Mouse (Mus musculus): ENCODE data around the gene Nat10.

Gene Nat10

DNA sequence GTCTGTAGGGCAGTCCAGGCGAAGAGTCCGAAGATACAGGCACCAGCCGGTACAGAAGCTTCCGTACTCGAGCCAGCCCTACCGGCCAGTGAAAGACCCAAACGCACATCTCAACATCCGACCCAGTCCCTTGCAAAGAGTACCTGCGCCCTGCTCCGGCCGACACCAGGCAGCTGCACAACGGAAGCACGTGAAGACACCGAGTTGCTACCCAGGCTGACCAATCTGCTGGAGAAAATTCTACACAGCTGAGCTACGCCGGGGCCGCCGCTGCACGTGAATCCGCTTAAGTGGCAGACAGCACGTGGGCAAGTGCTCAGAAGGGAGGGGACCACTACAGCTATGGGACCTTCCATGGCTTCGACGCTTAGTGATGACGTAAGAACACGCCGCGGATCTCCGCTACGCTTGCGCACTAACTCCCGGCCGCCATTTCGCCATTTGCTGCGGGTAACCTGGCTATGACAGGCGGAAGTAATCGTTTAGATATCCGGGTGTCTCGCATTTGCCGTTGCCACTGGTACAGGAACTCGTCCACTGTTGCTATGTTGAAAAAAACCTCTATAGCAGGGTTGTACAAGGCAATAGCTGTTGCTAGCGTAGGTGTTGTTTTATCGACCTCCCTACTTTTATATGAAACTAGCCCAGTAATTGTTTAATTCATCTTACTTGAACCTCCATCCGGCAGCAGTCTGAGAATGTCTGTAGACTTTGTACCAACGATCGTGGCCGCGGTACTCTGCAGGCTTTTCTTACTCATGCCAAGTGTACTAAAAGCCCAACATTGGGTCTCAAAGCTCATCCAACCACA is at the start of gene Nat10:
Gene Nat10, minus strand, starts transcription at position 365 of the 811 bp plus-strand sequence.
- peak; percentile 99 for DNase-seq

DNA sequence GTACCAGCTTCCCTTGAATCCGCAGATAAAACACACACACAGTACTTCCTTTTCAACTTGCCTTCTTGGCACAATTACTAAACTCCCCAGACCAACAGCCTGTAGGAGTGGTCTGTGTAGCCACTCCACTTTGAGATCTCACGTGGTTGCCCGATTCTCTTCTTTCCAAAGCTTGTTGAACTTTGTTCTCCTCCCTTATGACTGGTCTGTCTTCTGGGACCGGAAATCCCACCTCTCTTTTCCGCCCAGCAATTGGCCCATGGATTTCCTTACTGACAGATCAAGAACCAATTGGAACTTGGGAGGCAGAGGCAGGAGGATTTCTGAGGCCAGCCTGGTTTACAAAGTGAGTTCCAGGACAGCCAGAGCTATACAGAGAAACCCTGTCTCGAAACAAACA is 49.3 kb upstream of the Nat10 start:
- DNase-seq: no peak

DNA sequence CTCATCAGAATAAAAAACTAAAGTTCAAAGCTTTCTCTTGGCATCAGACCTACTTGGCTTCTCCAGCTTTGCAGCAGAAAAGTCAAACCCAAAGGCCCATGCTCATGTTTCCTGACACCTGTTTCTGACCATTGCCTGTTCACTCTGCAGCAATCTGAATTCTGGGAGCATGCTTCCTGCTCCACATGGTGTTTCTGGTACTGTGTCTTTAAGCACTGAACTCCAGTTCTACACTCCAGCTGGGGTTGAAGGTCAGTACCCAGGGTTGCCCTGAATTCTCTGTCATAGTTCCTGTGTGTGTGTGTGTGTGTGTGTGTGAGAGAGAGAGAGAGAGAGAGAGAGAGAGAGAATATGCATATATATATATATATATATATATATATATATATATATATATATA is 47.4 kb upstream of the Nat10 start:
- no peak for DNase-seq

DNA sequence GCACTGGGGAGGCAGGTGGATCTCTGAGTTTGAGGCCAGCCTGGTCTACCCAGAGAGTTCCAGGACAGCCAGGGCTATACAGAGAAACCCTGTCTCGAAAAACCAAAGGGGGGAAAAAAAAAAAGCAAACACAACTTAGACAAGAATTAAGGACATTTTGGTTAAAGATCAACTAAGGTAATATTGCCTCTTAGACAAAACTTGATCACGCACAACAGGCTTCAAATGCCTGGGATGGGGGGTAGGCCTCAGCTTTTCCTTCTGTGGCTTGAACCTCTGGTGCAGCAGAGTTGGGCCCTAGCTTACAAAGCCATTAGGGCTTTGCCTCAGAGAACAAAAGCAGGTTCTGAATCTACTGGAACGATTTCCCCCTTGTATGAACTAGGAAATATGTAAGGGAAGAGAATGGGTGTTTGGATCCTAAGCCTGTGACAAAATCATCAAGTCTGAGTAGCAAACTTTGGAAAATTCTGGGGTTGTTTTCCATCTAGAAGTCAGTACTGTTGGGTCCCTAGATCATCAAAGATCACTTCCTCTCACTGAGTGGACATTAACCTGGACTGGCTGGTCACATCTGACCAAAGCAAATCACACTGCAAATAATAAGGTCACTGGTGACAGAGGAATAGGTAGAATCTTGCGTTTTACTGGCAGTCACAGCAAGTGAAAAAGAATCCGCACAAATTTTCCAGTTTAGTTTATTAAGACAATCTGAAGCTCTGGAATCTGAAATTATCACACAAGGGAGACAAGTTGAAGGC is 42.9 kb upstream of the Nat10 start:
- no peak for DNase-seq

DNA sequence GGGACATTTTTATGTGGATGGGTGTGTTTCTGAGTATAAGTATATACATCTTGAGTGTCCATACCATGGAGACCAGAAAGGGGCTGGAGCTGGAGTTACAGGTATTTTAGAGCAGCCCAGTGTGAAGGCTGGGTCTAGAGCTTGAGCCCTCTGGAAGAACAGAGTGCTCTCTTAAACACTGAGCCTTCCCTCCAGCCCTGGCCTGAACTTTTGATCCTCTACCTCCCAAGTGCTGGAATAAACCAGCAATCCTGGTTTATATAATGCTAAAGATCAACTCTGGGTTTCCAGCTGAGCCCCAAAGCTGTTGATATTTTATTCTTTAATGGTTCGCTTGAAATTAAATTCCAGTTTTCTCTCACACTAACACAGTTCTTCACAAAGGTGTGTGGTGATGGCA is 41.4 kb upstream of the Nat10 start:
- DNase-seq: no peak

DNA sequence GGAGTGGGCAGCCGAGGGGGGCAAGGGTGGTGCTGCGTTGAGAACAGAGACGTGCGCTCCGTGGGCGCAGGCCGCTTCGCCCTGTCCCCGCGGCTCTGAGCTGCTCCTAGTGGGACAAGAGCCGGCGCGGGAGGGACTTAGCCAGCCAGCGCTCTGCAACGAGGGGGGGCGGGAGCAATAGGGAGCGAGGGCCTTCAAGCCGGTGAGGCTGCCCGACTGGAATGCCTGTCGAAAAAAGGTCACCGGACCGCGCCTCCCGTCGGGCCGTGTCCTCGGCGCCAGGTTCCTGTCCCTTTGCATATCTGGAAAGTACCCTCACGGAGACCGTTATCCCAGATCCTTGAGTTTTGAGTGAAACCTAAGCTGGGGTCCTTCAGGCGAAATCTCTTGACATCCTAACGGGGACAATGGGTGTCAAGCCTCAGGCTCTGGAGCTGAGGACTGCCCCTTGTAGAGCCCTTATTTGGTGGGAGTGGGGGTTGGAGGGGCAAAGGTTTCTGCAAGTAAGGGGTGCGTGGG is 36.5 kb upstream of the Nat10 start, which contains the start of gene Caprin1:
Gene Caprin1, minus strand, starts transcription at position 159 of the 519 bp plus-strand sequence.
- DNase-seq: peak; percentile 96

DNA sequence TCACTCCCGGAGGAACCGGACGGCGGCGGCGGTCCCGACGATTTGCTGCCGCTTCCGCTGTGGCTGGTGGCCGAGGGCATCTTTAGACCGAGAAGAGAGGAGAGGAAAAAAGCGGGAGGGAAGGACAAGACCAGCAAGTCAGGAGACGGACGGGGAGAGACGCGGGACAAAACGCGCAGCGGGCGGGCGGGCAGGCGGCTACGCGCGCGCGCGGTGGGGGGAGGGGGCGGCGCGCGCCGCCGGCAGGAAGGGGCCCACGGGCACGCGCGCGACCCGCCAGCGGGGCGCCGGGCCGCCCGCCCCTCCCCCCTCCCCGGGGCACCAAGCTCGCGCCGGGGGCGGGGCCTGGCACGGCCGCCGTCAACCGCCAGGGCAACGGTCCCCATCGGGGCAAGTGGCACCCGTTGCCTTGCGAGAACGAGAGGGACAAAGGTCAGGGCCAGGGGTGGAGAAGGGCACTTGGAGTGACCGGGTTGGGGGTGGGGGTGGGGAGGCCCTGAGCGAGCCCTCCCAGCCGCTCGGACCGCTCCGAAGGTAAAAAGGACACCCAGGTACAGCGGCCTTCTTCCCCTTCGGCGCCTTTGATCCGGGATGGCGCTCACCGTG is 35.9 kb upstream of the Nat10 start:
- DNase-seq: peak; percentile 81

DNA sequence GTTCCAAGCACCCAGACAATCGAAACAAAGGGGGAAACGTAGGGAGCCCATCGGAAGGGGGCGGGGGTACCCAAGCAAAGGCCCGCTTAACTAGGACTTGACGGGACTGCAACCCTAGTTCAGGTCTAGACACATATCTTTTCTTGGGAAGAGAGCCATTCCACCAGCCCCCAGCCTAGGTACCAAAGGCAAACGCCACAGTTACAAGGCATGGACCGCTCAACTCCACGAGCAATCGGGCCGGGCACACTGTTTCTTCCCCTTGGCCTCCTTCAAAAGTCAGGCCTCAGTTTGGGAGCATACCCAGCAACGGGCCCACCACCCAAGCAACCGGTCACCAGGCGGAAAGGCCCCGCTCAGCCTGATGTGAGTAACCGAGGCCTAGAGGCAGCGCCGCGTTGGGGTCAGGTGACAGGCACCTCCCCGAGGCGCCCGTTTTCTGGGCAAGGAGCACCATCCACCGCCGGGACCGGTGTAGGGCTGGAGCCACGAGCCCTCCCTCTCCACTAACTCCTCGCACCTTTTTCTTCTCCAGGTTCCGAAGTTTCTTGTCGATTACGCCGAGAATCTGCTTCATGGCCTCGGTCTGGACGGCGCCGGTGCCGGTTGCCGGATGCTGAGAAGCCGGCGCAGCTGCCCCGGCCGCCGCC is 35.3 kb upstream of the Nat10 start:
- peak; percentile 53 for DNase-seq

DNA sequence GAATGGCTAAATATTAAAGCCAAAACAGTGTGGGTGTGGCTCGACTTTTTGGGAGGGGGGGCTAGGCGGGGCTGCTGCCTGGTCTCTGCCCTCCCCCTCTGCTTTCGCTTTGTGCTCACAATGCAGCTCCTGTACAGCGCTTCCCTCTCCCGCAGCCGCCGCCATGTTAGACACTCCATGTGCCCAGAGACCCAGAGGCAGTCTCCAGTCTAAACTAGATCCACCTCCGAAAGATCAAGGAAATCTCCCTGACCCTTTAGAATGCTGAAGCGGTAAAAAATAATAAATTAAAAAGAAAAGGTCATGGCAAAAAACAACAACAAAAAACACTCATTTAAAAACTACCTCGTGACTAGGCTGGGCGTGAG is 34.8 kb upstream of the Nat10 start:
- peak; percentile 91 for DNase-seq

DNA sequence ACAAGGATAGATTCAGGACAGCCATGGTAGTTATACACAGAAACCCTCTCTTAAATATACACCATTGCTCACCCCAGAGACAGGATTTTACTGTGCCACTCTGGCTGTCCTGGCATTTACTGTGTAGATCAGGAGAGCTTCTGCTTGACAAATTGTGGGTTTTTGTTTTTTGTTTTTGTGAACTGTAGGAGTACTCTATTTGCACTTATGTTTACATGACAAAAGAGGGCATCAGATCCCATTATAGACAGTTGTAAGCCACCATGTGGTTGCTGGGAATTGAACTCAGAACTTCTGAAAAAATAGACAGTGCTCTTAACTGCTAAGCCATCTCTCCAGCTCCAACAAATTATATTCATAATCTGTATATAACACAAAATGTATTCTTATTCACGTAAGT is 30.9 kb upstream of the Nat10 start:
- no peak for DNase-seq

DNA sequence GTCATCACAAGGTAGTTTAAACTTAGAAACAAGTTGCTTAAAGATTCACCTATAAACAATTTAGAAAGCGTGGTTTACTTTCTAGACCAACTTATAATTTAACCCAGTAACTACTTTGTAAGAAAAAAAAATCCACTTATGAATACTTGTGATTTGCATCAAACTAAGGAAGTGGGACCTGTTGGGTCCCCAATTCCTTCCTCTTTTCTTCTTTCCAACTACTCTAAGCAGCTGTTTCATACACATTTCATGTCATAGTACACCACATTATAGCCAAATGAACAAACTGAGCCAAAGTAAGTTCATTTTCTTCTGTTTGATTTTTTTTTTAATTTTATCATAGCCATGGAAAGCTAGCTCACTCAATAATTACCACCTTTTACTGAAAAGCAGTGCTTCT is 24.7 kb upstream of the Nat10 start:
- no peak for DNase-seq

DNA sequence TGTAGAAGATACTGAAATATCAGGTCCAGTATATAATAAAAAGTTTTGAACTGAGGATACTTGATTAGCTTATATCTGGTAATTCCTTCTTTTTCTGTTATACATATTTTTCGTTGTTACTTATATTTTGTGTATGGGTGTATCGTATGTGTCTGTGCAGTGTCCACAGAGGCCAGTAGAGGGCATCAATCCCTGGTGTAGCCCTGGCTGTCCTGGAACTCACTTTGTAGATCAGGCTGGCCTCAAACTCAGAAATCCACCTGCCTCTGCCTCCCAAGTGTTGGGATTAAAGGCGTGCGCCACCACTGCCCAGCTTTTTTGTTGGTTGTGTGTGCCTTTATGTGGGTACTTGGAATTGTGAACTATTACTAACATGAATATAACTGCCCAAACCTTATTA is 23.6 kb upstream of the Nat10 start:
- DNase-seq: peak; percentile 49

DNA sequence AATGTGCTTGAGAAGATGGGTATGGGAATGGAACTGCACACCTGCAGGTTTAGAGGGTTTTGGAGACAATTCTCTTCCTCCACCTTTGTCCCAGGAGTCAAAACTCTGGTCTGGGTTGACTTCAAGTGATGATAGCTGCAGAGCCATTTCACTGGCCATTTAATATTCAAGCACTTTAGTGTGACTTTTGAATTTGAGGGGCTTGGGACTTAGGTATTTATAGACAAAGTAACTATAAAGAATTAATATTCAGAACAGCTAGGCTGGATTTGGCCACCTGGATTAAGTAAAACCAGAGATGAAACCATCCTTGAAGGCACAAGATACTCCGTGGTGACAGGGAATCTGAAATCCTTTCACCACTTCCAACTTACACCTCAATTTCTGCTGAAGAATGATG is 1.4 kb upstream of the Nat10 start:
- no peak for DNase-seq

DNA sequence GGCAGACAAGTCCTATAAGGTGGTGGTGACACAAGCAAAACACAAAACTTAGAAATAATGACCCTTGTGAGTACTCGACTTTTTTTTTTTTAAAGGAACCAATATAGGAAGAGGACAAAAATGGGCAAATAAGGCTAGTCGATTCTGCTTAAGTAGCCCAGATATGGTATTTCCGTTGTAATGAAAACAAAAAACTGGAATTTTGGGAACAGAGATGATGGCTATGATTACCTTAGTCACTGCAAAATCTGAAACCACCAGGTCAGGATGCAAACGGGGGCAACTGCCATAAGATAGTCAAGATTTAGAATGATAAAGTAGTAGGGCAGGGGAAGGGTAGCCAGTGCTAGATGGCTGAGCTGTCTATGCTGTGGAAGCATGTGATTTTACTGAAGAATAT is 923 bp upstream of the Nat10 start:
- no peak for DNase-seq

DNA sequence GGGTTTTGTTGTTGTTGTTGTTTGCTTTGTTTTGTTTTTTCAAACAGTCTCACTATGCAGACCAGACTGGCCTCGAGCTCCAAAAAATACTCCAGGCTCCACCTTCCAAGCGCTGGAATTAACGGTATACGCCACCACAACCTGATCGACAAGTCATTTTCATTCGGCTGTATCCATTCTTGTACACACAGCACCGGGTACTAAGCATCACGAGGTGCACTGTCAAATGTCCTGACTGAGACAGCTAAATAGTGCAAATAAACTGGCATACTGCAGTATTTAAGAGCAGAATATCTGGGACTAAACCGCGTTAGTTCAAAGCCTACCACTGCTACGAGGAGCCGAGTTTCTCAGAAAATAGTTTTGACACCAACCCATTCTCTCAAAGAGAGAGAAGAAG is 649 bp downstream of the Nat10 start:
- DNase-seq: no peak

DNA sequence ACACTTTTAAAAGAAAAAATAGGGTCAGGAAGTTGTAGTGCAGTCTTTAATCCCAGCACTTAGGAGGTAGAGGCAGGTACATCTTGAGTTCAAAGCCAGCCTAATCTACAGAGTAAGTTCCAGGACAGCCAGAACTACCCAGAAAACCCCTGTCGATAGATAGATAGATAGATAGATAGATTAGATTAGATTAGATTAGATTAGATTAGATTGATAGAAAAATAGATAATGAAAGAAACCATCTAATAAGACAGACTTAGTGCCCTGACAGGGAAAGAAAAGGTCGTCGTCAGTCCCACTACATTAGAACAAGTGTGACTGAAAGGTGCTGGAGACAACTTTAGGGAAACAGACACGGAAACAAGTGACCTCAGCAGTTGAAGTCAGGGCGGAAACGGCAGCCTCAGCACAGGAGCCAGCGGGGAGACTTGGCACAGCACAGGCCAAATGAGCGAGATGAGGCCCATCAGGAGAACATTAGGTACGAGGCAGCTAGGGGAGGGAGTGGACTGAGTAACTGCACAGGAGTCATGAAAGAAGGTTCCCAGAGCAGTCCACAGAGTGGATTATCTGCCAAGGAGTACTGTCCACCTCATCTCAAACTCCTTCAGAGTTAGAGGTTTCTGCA is 5.5 kb downstream of the Nat10 start:
- no peak for DNase-seq

DNA sequence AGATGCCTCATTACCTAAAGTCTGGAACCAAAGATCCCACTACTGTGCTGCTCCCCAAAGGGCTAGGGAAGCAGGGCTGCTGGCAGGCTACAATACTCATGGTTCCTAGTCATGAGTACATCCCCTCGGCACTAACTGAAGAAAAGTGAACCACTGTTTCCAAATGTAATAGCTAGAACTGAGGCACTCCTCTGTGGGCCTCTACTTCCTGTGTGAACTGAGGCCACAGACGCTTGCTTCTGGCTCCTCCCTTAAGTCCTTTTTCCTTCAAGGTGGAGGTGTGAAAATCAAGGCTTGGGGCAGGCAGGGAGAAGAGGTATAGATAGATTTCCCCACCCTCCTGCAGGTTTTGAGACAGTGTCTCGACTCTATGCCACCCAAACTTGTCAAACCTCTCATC is 6.5 kb downstream of the Nat10 start:
- DNase-seq: no peak

DNA sequence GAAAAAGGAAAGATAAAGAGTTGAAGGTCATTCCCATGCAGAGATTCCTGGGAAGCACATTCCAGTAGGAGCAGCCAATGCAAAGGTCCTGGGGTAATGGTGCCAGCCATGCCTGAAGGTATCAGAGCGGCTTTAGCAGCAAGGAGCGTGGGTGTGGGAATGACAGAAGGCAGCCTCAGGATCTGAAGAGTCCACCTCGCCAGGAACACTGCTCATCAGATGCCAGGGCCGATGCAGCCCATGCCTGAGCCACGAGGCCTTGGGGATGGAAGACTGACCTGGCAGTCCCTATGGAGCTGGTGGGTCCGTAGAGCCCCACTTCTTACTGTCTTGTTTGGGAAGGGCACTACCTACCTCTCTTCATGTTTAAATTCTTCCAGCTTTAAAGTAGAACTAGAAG is 9.3 kb downstream of the Nat10 start:
- DNase-seq: no peak

DNA sequence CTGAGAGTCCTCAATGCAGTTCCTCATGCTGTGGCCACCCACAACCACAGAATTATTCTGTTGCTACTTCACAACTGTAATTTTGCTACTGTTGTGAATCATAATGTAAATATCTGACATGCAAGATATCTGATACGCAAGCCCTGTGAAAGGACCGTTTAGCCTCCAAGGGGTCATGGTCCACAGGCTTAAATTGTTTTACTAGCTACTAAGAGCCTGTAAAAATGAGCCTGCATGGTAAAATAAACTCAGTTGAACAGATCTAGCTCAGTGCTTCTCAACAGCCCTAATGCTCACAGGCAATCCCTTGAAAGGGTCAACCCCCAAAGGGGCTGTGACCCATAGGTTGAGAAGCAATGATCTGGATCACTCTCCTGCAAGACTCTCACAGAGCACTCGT is 12.0 kb downstream of the Nat10 start:
- DNase-seq: no peak

DNA sequence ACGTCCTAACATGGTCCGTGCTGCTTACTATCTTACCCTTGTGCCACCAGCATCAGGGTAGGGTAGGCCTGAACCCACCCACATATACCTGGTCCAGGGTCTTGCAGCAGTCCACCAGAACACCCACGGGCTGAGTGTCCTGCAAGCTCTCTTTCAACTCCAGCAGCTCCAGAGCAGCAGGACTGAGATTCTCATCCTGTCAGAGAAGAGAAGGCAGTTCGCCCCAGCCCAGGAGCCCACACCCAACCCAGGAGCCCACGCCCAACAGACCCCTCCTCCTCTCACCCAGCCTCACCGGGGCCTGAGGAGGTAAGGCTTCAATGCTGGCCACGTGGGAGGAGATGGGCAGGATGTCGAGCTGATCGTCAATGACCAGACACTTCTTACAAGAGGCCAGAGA is 13.2 kb downstream of the Nat10 start:
- DNase-seq: no peak

DNA sequence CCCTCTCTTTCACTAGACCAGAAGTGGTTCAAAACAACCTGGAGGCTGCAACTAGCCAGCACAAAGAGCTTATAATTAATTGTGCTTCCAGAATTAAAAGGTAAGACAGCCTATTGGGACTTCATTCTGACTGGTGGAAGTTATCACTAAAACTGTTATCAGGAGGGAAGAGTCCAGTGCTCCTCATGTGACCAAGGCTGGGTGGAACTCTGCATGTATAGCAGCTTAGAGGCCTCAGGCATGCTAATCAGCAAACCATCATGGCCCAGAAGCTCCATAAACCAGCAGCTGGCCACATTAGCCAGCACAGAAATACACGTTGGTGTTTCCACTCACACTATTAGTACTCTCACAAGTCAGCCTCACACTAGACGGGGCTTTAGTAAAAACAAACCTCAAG is 14.3 kb downstream of the Nat10 start:
- no peak for DNase-seq

DNA sequence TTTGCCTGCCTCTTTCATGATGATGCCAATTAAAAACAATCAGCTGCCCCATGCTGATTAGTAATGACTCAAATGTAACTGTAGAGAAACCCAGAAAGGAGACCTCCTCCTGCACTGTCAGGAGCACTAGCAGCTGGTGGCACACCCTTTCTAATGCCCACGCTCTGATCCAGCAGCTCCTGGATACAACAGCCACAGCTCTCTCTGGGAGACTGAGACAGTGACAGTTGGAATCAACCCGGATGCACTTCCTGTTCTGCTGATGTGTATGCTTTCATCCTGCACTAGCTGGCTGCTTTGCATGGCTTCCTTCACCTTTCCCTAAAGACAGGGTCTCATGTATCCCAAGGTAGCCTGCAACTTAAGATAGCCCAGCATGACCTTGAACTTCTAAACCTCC is 15.0 kb downstream of the Nat10 start:
- no peak for DNase-seq

DNA sequence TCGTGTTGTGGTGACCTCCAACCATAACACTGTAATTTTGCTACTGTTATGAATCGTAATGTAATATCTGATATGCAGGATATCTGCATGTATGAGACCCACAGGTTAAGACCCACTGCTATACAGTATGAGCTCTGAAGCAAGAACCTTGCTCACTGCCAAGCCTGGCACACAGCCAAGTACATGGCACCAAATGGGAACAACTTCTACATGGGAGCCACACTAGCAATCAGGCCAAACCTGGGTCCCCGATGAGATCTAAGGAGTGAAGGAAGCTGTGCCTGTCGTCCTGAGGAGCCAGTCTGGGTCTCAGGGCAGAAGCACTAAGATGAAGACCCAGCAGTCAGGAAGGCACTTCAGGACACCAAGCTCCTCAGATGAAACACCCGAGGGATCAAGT is 15.6 kb downstream of the Nat10 start:
- no peak for DNase-seq
